Mouse (Mus musculus) hindbrain, embryonic 15.5 days (tissue): ENCODE measurements around the gene Gulp1. TPM values are rescaled to one million over a fixed set of nuclear protein-coding genes. Genes with fewer than 3 reads are reported as not detected.
A peak's percentile ranks its signal among the peaks of the same experiment; 100 is the strongest.

Source experiments
- ATAC-seq: fragments of 200-750 bp; cut with Nextera tagmentation; 2 replicates; pipeline ENCODE4 v1.8.0; 2017; ENCODE audit warnings: low read depth, moderate number of reproducible peaks, moderate TSS enrichment; ENCODE audit not compliant: low FRiP score
- H3K27ac ChIP-seq: fragments of 300-500 bp; sonication (generic); replicated peaks from 2 replicates; pipeline ENCODE4 v1.5.1; 2015; ENCODE audit warnings: mild to moderate bottlenecking, inconsistent platforms
- H3K27me3 ChIP-seq: fragments of 300-500 bp; sonication (generic); 2 replicates; pipeline ENCODE4 v1.6.1; 2015; ENCODE audit warnings: control low read depth, inconsistent platforms
- H3K36me3 ChIP-seq: fragments of 300-500 bp; sonication (generic); 2 replicates; pipeline ENCODE4 v1.6.1; 2015; ENCODE audit warnings: control low read depth, inconsistent platforms
- H3K4me1 ChIP-seq: fragments of 300-500 bp; sonication (generic); replicated peaks from 2 replicates; pipeline ENCODE4 v1.6.1; 2015; ENCODE audit warnings: control low read depth, inconsistent platforms
- H3K4me2 ChIP-seq: fragments of 300-500 bp; sonication (generic); 2 replicates; pipeline ENCODE4 v1.6.1; 2015; ENCODE audit warnings: moderate library complexity, mild to moderate bottlenecking, inconsistent platforms
- H3K4me3 ChIP-seq: fragments of 300-500 bp; sonication (generic); 2 replicates; pipeline ENCODE4 v1.5.1; 2015; ENCODE audit warnings: mild to moderate bottlenecking, inconsistent platforms
- H3K9ac ChIP-seq: fragments of 300-500 bp; sonication (generic); 2 replicates; pipeline ENCODE4 v1.6.1; 2015; ENCODE audit warnings: inconsistent platforms
- H3K9me3 ChIP-seq: fragments of 300-500 bp; sonication (generic); 2 replicates; pipeline ENCODE4 v1.6.1; 2016; ENCODE audit warnings: control low read depth, inconsistent platforms
- WGBS: fragments of 180-500 bp; shearing (Covaris S2); methylation state at CpG from one replicate; pipeline ENCODE4 v1.1.7; 2015; 5-methylcytosine and 5-hydroxymethylcytosine counted together
- polyA plus RNA-seq: library from polyadenylated mRNA; unstranded; fragments of >200 nt; fragmentation: Nextera tagmentation; extraction: Ambion mirVana; gene quantifications from 2 replicates; pipeline ENCODE4 v1.2.1, GENCODE M21; 2015

Gene Gulp1
- 8.1 and 9.3 TPM in 2 replicates for polyA plus RNA-seq

- Histone ChIP-seq H3K9ac (peak within 1 kb of the TSS; percentile 59), H3K4me3 (peak within 1 kb of the TSS; percentile 67), H3K27me3 (no peaks in the 10 kb centered on the region), H3K4me2 (peak within 1 kb of the TSS; percentile 93), H3K9me3 (no peaks in the 10 kb centered on the region), H3K4me1 (peaks cover 17% of the 10 kb centered on the region), H3K36me3 (no peaks in the 10 kb centered on the region), H3K27ac (peak within 1 kb of the TSS; percentile 66)
- ATAC-seq: peak; percentile 91
- under 1% methylated on average over 55 of the region's 55 CpGs for WGBS
Measured at GRCm38 (mm10) chr1:44551461-44552370, at the start of gene Gulp1. Gene Gulp1 (plus strand): TSS chr1:44551511.

- H3K27me3 ChIP-seq: no peaks in the 10 kb centered on the region
- no peak overlapping the region for H3K4me2 ChIP-seq
- 87% methylated on average over 6 of the region's 6 CpGs for WGBS
- no peaks in the 10 kb centered on the region for H3K36me3 ChIP-seq
- no peak overlapping the region for H3K27ac ChIP-seq
- no peak overlapping the region for H3K9ac ChIP-seq
- no peaks in the 10 kb centered on the region for H3K9me3 ChIP-seq
- H3K4me3 ChIP-seq: no peak overlapping the region
- peaks cover 17% of the 10 kb centered on the region for H3K4me1 ChIP-seq
- no peak for ATAC-seq
Measured at GRCm38 (mm10) chr1:44550261-44550660, 1.1 kb upstream of the Gulp1 start.

GRCm38 (mm10) chr1:44552371-44552841 lies 1.1 kb downstream of the Gulp1 start:
- Histone ChIP-seq H3K4me3 (peak overlapping the region; percentile 67), H3K4me2 (peak overlapping the region; percentile 93), H3K27ac (peak overlapping the region; percentile 66), H3K4me1 (peaks cover 17% of the 10 kb centered on the region), H3K27me3 (no peaks in the 10 kb centered on the region), H3K36me3 (no peaks in the 10 kb centered on the region), H3K9me3 (no peaks in the 10 kb centered on the region), H3K9ac (peak overlapping the region; percentile 59)
- 7% methylated on average over 15 of the region's 15 CpGs for WGBS
- ATAC-seq: peak; percentile 79

GRCm38 (mm10) chr1:44553166-44553898 lies 2.0 kb downstream of the Gulp1 start:
- no peak for ATAC-seq

GRCm38 (mm10) chr1:44567431-44567830 lies 16.1 kb downstream of the Gulp1 start:
- H3K9ac ChIP-seq: no peak overlapping the region
- no peak for ATAC-seq
- no peaks in the 10 kb centered on the region for H3K4me1 ChIP-seq
- WGBS: 80% methylated on average over 4 of the region's 4 CpGs
- no peak overlapping the region for H3K4me2 ChIP-seq
- no peak overlapping the region for H3K4me3 ChIP-seq
- H3K9me3 ChIP-seq: no peaks in the 10 kb centered on the region
- H3K36me3 ChIP-seq: no peaks in the 10 kb centered on the region
- H3K27ac ChIP-seq: no peak overlapping the region
- H3K27me3 ChIP-seq: no peaks in the 10 kb centered on the region

More at GRCm38 (mm10) chr1:44553166-44553898, 2.0 kb downstream of the Gulp1 start:
- Histone ChIP-seq H3K4me1 (peaks cover 17% of the 10 kb centered on the region), H3K27me3 (no peaks in the 10 kb centered on the region), H3K4me3 (no peak overlapping the region), H3K36me3 (no peaks in the 10 kb centered on the region), H3K9ac (no peak overlapping the region), H3K4me2 (peak overlapping the region; percentile 93), H3K9me3 (no peaks in the 10 kb centered on the region), H3K27ac (peak overlapping the region; percentile 66)
- WGBS: 25% methylated on average over 6 of the region's 6 CpGs

GRCm38 (mm10) chr1:44568296-44568695 lies 17.0 kb downstream of the Gulp1 start:
- no peaks in the 10 kb centered on the region for H3K36me3 ChIP-seq
- no peaks in the 10 kb centered on the region for H3K9me3 ChIP-seq
- H3K9ac ChIP-seq: no peak overlapping the region
- WGBS: 57% methylated on average over 2 of the region's 2 CpGs
- H3K4me3 ChIP-seq: no peak overlapping the region
- H3K27me3 ChIP-seq: no peaks in the 10 kb centered on the region
- no peak overlapping the region for H3K27ac ChIP-seq
- H3K4me1 ChIP-seq: no peaks in the 10 kb centered on the region
- ATAC-seq: no peak
- no peak overlapping the region for H3K4me2 ChIP-seq

GRCm38 (mm10) chr1:44576001-44576400 lies 24.7 kb downstream of the Gulp1 start:
- WGBS: 86% methylated on average over 1 of the region's 1 CpGs
- H3K4me2 ChIP-seq: no peak overlapping the region
- no peaks in the 10 kb centered on the region for H3K27me3 ChIP-seq
- no peak overlapping the region for H3K9ac ChIP-seq
- no peaks in the 10 kb centered on the region for H3K9me3 ChIP-seq
- ATAC-seq: no peak
- no peak overlapping the region for H3K4me3 ChIP-seq
- no peaks in the 10 kb centered on the region for H3K4me1 ChIP-seq
- H3K36me3 ChIP-seq: no peaks in the 10 kb centered on the region
- H3K27ac ChIP-seq: no peak overlapping the region

- Histone ChIP-seq H3K4me2 (no peak overlapping the region), H3K36me3 (no peaks in the 10 kb centered on the region), H3K9me3 (no peaks in the 10 kb centered on the region), H3K27me3 (no peaks in the 10 kb centered on the region), H3K9ac (no peak overlapping the region), H3K27ac (no peak overlapping the region), H3K4me1 (no peaks in the 10 kb centered on the region), H3K4me3 (no peak overlapping the region)
- ATAC-seq: no peak
- 88% methylated on average over 2 of the region's 2 CpGs for WGBS
Measured at GRCm38 (mm10) chr1:44576610-44577009, 25.3 kb downstream of the Gulp1 start.

GRCm38 (mm10) chr1:44580390-44580789 lies 29.1 kb downstream of the Gulp1 start:
- no peaks in the 10 kb centered on the region; the same call in 1 of the 2 replicates for H3K4me1 ChIP-seq
- H3K4me3 ChIP-seq: no peak overlapping the region
- WGBS: 81% methylated on average over 3 of the region's 3 CpGs
- H3K36me3 ChIP-seq: no peaks in the 10 kb centered on the region
- no peaks in the 10 kb centered on the region for H3K9me3 ChIP-seq
- ATAC-seq: no peak
- H3K27me3 ChIP-seq: no peaks in the 10 kb centered on the region
- H3K9ac ChIP-seq: no peak overlapping the region
- H3K27ac ChIP-seq: no peak overlapping the region
- H3K4me2 ChIP-seq: no peak overlapping the region

GRCm38 (mm10) chr1:44584886-44585385 lies 33.6 kb downstream of the Gulp1 start:
- WGBS: 18% methylated on average over 3 of the region's 3 CpGs
- H3K9ac ChIP-seq: no peak overlapping the region
- no peaks in the 10 kb centered on the region; the same call in 1 of the 2 replicates for H3K4me1 ChIP-seq
- no peaks in the 10 kb centered on the region for H3K27me3 ChIP-seq
- no peak overlapping the region for H3K4me3 ChIP-seq
- H3K9me3 ChIP-seq: no peaks in the 10 kb centered on the region
- ATAC-seq: peak; percentile 83
- no peak overlapping the region for H3K4me2 ChIP-seq
- peak overlapping the region; percentile 27; the same call in 1 of the 2 replicates for H3K27ac ChIP-seq
- no peaks in the 10 kb centered on the region for H3K36me3 ChIP-seq

- no peak overlapping the region for H3K4me2 ChIP-seq
- 36% methylated on average over 3 of the region's 3 CpGs for WGBS
- no peaks in the 10 kb centered on the region for H3K4me1 ChIP-seq
- no peaks in the 10 kb centered on the region for H3K27me3 ChIP-seq
- ATAC-seq: 0 out of 2 replicates have a peak, but pooled peaks have one; percentile 19
- H3K36me3 ChIP-seq: no peaks in the 10 kb centered on the region
- H3K9me3 ChIP-seq: no peaks in the 10 kb centered on the region
- H3K9ac ChIP-seq: no peak overlapping the region
- no peak overlapping the region for H3K4me3 ChIP-seq
- no peak overlapping the region for H3K27ac ChIP-seq
Measured at GRCm38 (mm10) chr1:44591742-44592141, 40.4 kb downstream of the Gulp1 start.

- Histone ChIP-seq H3K27me3 (no peaks in the 10 kb centered on the region), H3K4me3 (no peak overlapping the region), H3K4me1 (no peaks in the 10 kb centered on the region), H3K4me2 (no peak overlapping the region), H3K9ac (no peak overlapping the region), H3K36me3 (no peaks in the 10 kb centered on the region), H3K9me3 (no peaks in the 10 kb centered on the region), H3K27ac (no peak overlapping the region)
- 98% methylated on average over 1 of the region's 1 CpGs for WGBS
- ATAC-seq: no peak
Measured at GRCm38 (mm10) chr1:44593109-44593508, 41.8 kb downstream of the Gulp1 start.
